Mouse (Mus musculus) thymus, adult 2 months (tissue): ENCODE measurements around the gene Srgap2. TPM values are rescaled to one million over a fixed set of nuclear protein-coding genes. Genes with fewer than 3 reads are reported as not detected.
A peak's percentile ranks its signal among the peaks of the same experiment; 100 is the strongest.
"Not testable (repeated sequence)": the region's sequence is repeated elsewhere in the genome, so short reads cannot be mapped to it uniquely, and the experiment has no call there.

Experiments used
- DNase-seq: peaks from one replicate; pipeline ENCODE4 v3.0.0; 2021
- H3K27ac ChIP-seq: fragments of 200-500 bp; 2 replicates; pipeline ENCODE4 v1.5.1; 2012; ENCODE audit warnings: low read length, control low read depth; ENCODE audit not compliant: control insufficient read depth, insufficient read depth
- H3K27me3 ChIP-seq: fragments of 200-500 bp; 2 replicates; pipeline ENCODE4 v1.6.1; 2012; ENCODE audit warnings: mild to moderate bottlenecking, low read length, moderate library complexity, mixed read lengths; ENCODE audit not compliant: control insufficient read depth, insufficient read depth
- H3K36me3 ChIP-seq: fragments of 200-500 bp; 2 replicates; pipeline ENCODE4 v1.6.1; 2012; ENCODE audit warnings: mild to moderate bottlenecking, low read length, moderate library complexity; ENCODE audit not compliant: control insufficient read depth, insufficient read depth
- H3K4me1 ChIP-seq: fragments of 200-500 bp; replicated peaks from 2 replicates; pipeline ENCODE4 v1.6.1; 2012; ENCODE audit warnings: low read length; ENCODE audit not compliant: control insufficient read depth, insufficient read depth
- H3K4me3 ChIP-seq: fragments of 200-500 bp; 2 replicates; pipeline ENCODE4 v1.5.1; 2012; ENCODE audit warnings: mild to moderate bottlenecking, low read length, control low read depth, moderate library complexity; ENCODE audit not compliant: control insufficient read depth, insufficient read depth
- CTCF ChIP-seq: fragments of 200-500 bp; IDR thresholded peaks from 2 replicates; pipeline ENCODE4 v1.5.1; 2012; ENCODE audit warnings: mild to moderate bottlenecking, control low read depth, low read length, moderate library complexity, borderline replicate concordance; ENCODE audit not compliant: control insufficient read depth, poor library complexity, insufficient read depth; ENCODE audit errors: extremely low read depth
- POLR2A ChIP-seq: fragments of 200-500 bp; IDR thresholded peaks from 2 replicates; pipeline ENCODE4 v1.6.1; 2012; ENCODE audit warnings: mild to moderate bottlenecking, low read length, control low read depth, moderate library complexity; ENCODE audit not compliant: control insufficient read depth, poor library complexity, insufficient read depth; ENCODE audit errors: extremely low read depth
- WGBS: fragments of 180-500 bp; shearing (Covaris S2); methylation state at CpG from one replicate; pipeline ENCODE4 v1.1.7; 2018; 5-methylcytosine and 5-hydroxymethylcytosine counted together
- polyA plus RNA-seq: library from polyadenylated mRNA; depleted of rRNA; stranded (reverse); fragments of >200 nt; gene quantifications from 2 replicates; pipeline ENCODE4 v1.2.3, GENCODE M21; 2012

The Srgap2 gene
- polyA plus RNA-seq, 1 experiment = 28.3 TPM

DNA sequence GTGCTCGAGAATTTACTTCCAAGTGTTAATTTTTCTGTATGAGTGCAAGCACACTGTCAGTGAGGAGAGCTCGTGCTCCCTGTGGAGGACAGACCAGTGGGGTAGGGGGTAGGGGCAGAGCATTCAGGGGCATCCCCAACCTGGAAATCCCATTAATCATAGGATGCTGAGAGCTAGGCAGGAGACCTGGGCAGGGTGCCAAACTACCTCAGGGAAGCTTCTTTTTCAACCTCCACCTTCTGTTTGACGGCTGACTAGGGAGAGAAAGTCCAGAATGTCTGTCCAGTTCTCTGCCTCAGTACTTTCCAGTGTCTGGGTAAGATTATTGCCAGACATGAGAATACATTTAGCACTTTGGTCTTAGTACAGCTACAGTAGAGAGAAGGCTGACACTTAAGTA, 191.5 kb downstream of the Srgap2 start:
- Histone ChIP-seq H3K4me3 (no peak overlapping the region), H3K27me3 (no peaks in the 10 kb centered on the region), H3K27ac (no peak overlapping the region), H3K4me1 (no peaks in the 10 kb centered on the region), H3K36me3 (peaks cover 13% of the 10 kb centered on the region)
- 91% methylated on average over 3 of the region's 3 CpGs for WGBS
- TF ChIP-seq CTCF (no peak), POLR2A (no peak)
- DNase-seq = no peak

GRCm38 (mm10) chr1:131331180-131331579, 196.0 kb downstream of the Srgap2 start:
- Histone ChIP-seq H3K4me1 (no peaks in the 10 kb centered on the region), H3K27ac (no peak overlapping the region), H3K27me3 (no peaks in the 10 kb centered on the region), H3K36me3 (peaks cover 8% of the 10 kb centered on the region), H3K4me3 (no peak overlapping the region)
- WGBS = 100% methylated on average over 1 of the region's 1 CpGs
- TF ChIP-seq POLR2A (no peak), CTCF (no peak)
- no peak for DNase-seq

GRCm38 (mm10) chr1:131329093-131329492, 198.1 kb downstream of the Srgap2 start:
- H3K36me3 ChIP-seq, H3K4me1 ChIP-seq, H3K27ac ChIP-seq, H3K27me3 ChIP-seq, H3K4me3 ChIP-seq: not testable (repeated sequence)
- 100% methylated on average over 1 of the region's 1 CpGs for WGBS
- DNase-seq = peak; percentile 56

GRCm38 (mm10) chr1:131327167-131327566, 200.0 kb downstream of the Srgap2 start:
- Histone ChIP-seq H3K27me3 (no peaks in the 10 kb centered on the region), H3K36me3 (no peaks in the 10 kb centered on the region), H3K4me3 (no peak overlapping the region), H3K4me1 (peaks cover 2% of the 10 kb centered on the region; the same call in 1 of the 2 replicates), H3K27ac (no peak overlapping the region)
- DNase-seq = no peak
- TF ChIP-seq POLR2A = no peak
- no peak for TF ChIP-seq CTCF
- WGBS = 100% methylated on average over 1 of the region's 1 CpGs

GRCm38 (mm10) chr1:131324816-131325463, 202.2 kb downstream of the Srgap2 start:
- 36% methylated on average over 3 of the region's 3 CpGs for WGBS
- DNase-seq = peak; percentile 29
- no peak for TF ChIP-seq POLR2A
- no peak for TF ChIP-seq CTCF
- no peaks in the 10 kb centered on the region for H3K27me3 ChIP-seq
- H3K36me3 ChIP-seq = no peaks in the 10 kb centered on the region
- no peak overlapping the region for H3K27ac ChIP-seq
- H3K4me3 ChIP-seq = no peak overlapping the region
- H3K4me1 ChIP-seq = peaks cover 2% of the 10 kb centered on the region; the same call in 1 of the 2 replicates

DNA sequence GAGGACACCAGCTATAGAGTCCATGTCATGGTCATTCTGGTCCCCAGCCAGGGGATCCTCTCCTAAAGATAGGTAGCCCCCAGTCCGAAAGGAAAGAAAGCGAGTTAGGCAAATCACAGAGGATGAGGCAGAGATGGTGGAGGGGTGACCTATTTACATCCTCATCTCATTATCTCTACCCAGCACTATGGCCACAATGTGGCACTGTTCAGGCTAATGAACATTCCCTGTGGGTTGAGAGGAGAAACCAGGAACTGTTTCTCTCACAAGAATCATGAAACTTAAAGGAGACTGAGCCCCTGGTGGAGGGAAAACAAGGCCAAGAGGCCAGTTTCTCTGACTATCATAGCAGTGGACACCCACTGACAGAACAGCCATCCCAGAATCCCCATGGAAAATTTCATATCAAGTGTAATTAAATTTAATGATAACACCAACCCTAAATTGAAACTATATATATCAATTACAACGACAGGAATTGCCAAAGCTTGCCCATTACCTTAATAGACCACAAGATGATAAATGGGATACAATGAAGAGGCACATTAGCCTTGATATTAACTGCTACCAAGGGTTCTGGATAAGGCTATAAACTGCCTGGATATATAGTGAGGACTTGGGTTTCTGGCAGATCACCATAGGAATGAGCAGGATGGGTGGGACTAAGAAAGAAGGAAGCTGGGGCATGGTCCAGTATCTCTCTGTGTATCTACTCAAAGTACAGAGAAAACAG, 207.4 kb downstream of the Srgap2 start:
- H3K4me3 ChIP-seq = no peak overlapping the region
- peaks cover 28% of the 10 kb centered on the region for H3K36me3 ChIP-seq
- no peak overlapping the region for H3K27ac ChIP-seq
- TF ChIP-seq POLR2A = no peak
- no peak for TF ChIP-seq CTCF
- 92% methylated on average over 3 of the region's 3 CpGs for WGBS
- H3K27me3 ChIP-seq = no peaks in the 10 kb centered on the region
- H3K4me1 ChIP-seq = no peaks in the 10 kb centered on the region
- DNase-seq = no peak

- TF ChIP-seq CTCF = no peak
- no peak for TF ChIP-seq POLR2A
- peaks cover 32% of the 10 kb centered on the region for H3K36me3 ChIP-seq
- no peak for DNase-seq
- no peaks in the 10 kb centered on the region for H3K27me3 ChIP-seq
- H3K27ac ChIP-seq = no peak overlapping the region
- 80% methylated on average over 2 of the region's 2 CpGs for WGBS
- no peaks in the 10 kb centered on the region; the same call in 1 of the 2 replicates for H3K4me1 ChIP-seq
- H3K4me3 ChIP-seq = no peak overlapping the region
Measured at GRCm38 (mm10) chr1:131318397-131318796, 208.8 kb downstream of the Srgap2 start.
